Mouse (Mus musculus) A20 (cell line): ENCODE results near the gene Pip5k1c.

Source experiments
- DNase-seq: peaks from one replicate; pipeline ENCODE4 v3.0.0-alpha.2; 2011; ENCODE audit warnings: low read depth, low spot score

Gene Pip5k1c

GRCm38 (mm10) chr10:81284189-81284588 lies 8.6 kb upstream of the Pip5k1c start:
- DNase-seq, result no peak

- DNase-seq, result no peak
Measured at GRCm38 (mm10) chr10:81284719-81285118, 8.0 kb upstream of the Pip5k1c start.

- DNase-seq, result peak; percentile 95
Measured at GRCm38 (mm10) chr10:81285694-81286450, 6.9 kb upstream of the Pip5k1c start.

GRCm38 (mm10) chr10:81286586-81286985 lies 6.2 kb upstream of the Pip5k1c start:
- DNase-seq, result peak; percentile 60

- peak; percentile 86 for DNase-seq
Measured at GRCm38 (mm10) chr10:81287513-81288157, 5.1 kb upstream of the Pip5k1c start.

GRCm38 (mm10) chr10:81288601-81289000 lies 4.2 kb upstream of the Pip5k1c start:
- DNase-seq, result peak; percentile 73

GRCm38 (mm10) chr10:81289278-81289677 lies 3.5 kb upstream of the Pip5k1c start:
- peak; percentile 71 for DNase-seq

GRCm38 (mm10) chr10:81289811-81290210 lies 3.0 kb upstream of the Pip5k1c start:
- no peak for DNase-seq

- DNase-seq, result no peak
Measured at GRCm38 (mm10) chr10:81290698-81291460, 1.9 kb upstream of the Pip5k1c start.

- DNase-seq, result no peak
Measured at GRCm38 (mm10) chr10:81291511-81292104, 1.2 kb upstream of the Pip5k1c start, which contains the start of gene Tjp3. Tjp3 (minus strand) TSS chr10:81291581.

- no peak for DNase-seq
Measured at GRCm38 (mm10) chr10:81293334-81294030, 719 bp downstream of the Pip5k1c start.

GRCm38 (mm10) chr10:81294442-81294841 lies 1.7 kb downstream of the Pip5k1c start:
- peak; percentile 34 for DNase-seq

- DNase-seq, result no peak
Measured at GRCm38 (mm10) chr10:81295185-81295584, 2.4 kb downstream of the Pip5k1c start.

GRCm38 (mm10) chr10:81297246-81297645 lies 4.5 kb downstream of the Pip5k1c start:
- DNase-seq, result peak; percentile 88

- peak; percentile 83 for DNase-seq
Measured at GRCm38 (mm10) chr10:81297845-81298244, 5.1 kb downstream of the Pip5k1c start.

GRCm38 (mm10) chr10:81298369-81299100 lies 5.8 kb downstream of the Pip5k1c start:
- DNase-seq, result peak; percentile 93

GRCm38 (mm10) chr10:81299585-81300351 lies 7.0 kb downstream of the Pip5k1c start:
- peak; percentile 49 for DNase-seq

GRCm38 (mm10) chr10:81300352-81300907 lies 7.7 kb downstream of the Pip5k1c start:
- peak; percentile 45 for DNase-seq

- peak; percentile 88 for DNase-seq
Measured at GRCm38 (mm10) chr10:81301321-81301720, 8.6 kb downstream of the Pip5k1c start.
